Comparison of ENCODE assay signal across 9 mouse cellular contexts in genomic region chr5:50034231-50034630, GRCm38 (mm10). TPM values are rescaled to one million over a fixed set of nuclear protein-coding genes. Genes with fewer than 3 reads are reported as not detected.
DNase-seq lines count a peak whose midpoint lies in the region; ATAC-seq and TF ChIP-seq lines count a peak whose summit lies in the region.
"Had no signal": no experiment of that assay in that cellular context is flagged by ENCODE, and none has a peak within 500 bp of the region (broad histone marks: within the 10 kb centered on the region; RNA-seq: fewer than 3 reads in every experiment).

No protein-coding gene starts in this region.

- intact Hi-C loops in heart, adult 2 months (cut with DNase I): no loop called here
- intact Hi-C loops in left cerebral cortex, postnatal 36 days (cut with DNase I): no loop called here

- peak; percentile 23 for TF ChIP-seq CTCF in heart, adult 2 months (IDR thresholded peaks at IDR 0.05)

- no peaks in the 10 kb centered on the region for H3K9me3 ChIP-seq in kidney, embryonic 14.5 days (ENCODE audit: control insufficient read depth, low read length)
- H3K9me3 ChIP-seq: lung, embryonic 15.5 days had no signal

- no peaks in the 10 kb centered on the region; the same call in 1 of the 2 replicates for H3K79me2 ChIP-seq in heart, adult 2 months (replicated peaks; ENCODE audit: control insufficient read depth, insufficient read depth, low read length)

- no peaks in the 10 kb centered on the region for H3K27me3 ChIP-seq in heart, adult 2 months (ENCODE audit: control insufficient read depth, insufficient read depth, low read length)
- H3K27me3 ChIP-seq in kidney, embryonic 14.5 days (ENCODE audit: control insufficient read depth, insufficient read depth, low read length): no peaks in the 10 kb centered on the region
- H3K27me3 ChIP-seq: lung, embryonic 15.5 days had no signal

- no peak overlapping the region; the same call in 1 of the 2 replicates for H3K4me2 ChIP-seq in kidney, embryonic 14.5 days (replicated peaks; ENCODE audit: low read depth, low read length)
- H3K4me2 ChIP-seq: lung, embryonic 15.5 days had no signal

- H3K27ac ChIP-seq in heart, adult 2 months: no peak overlapping the region; the same call in 1 of the 2 replicates
- peak overlapping the region; percentile 82 for H3K27ac ChIP-seq in kidney, embryonic 14.5 days (ENCODE audit: low read depth, low read length)
- H3K27ac ChIP-seq: lung, embryonic 15.5 days had no signal

- no peak overlapping the region for H3K9ac ChIP-seq in heart, adult 2 months (ENCODE audit: low read depth, low read length)
- no peak overlapping the region for H3K9ac ChIP-seq in kidney, embryonic 14.5 days (ENCODE audit: low read depth, low read length)
- H3K9ac ChIP-seq: lung, embryonic 15.5 days had no signal

- DNase-seq in retina, postnatal 1 day: peak; percentile 38
- DNase-seq in retina, embryonic 14.5 days (ENCODE audit: low spot score): no peak
- peak in 1 of 2 experiments; percentile 35 for DNase-seq in heart, adult 2 months
- no peak for DNase-seq in left cerebral cortex, postnatal 36 days (ENCODE audit: low spot score in 2 of 2)
- no peak for DNase-seq in cerebellum, adult 11 months
- DNase-seq: gastrocnemius, postnatal 10 days had no signal

- no peak for TF ChIP-seq POLR2A in heart, adult 2 months (IDR thresholded peaks at IDR 0.05; ENCODE audit: insufficient read depth, low read depth, low read length)

- H3K4me3 ChIP-seq in heart, adult 2 months: no peak overlapping the region
- no peak overlapping the region for H3K4me3 ChIP-seq in kidney, embryonic 14.5 days (ENCODE audit: low read length)
- H3K4me3 ChIP-seq: lung, embryonic 15.5 days had no signal

- no peak for TF ChIP-seq EP300 in heart, adult 2 months (IDR thresholded peaks at IDR 0.05; ENCODE audit: insufficient read depth, low read depth, low read length)

- H3K36me3 ChIP-seq in heart, adult 2 months (ENCODE audit: control insufficient read depth, insufficient read depth, low read length): no peaks in the 10 kb centered on the region
- no peaks in the 10 kb centered on the region for H3K36me3 ChIP-seq in kidney, embryonic 14.5 days (ENCODE audit: control insufficient read depth, insufficient read depth, low read length)
- H3K36me3 ChIP-seq: lung, embryonic 15.5 days had no signal

- ATAC-seq in kidney, embryonic 14.5 days (ENCODE audit: low FRiP score, low TSS enrichment): peak; percentile 29; the same call in 1 of the 2 replicates
- ATAC-seq in cerebellum, adult (ENCODE audit: insufficient number of reproducible peaks, low FRiP score, low TSS enrichment): no peak

- no peaks in the 10 kb centered on the region; the same call in 1 of the 2 replicates for H3K4me1 ChIP-seq in heart, adult 2 months (ENCODE audit: control insufficient read depth, insufficient read depth, low read length)
- H3K4me1 ChIP-seq in kidney, embryonic 14.5 days (ENCODE audit: control insufficient read depth, insufficient read depth, low read length): peaks cover 45% of the 10 kb centered on the region

- 24% methylated on average over 6 of the region's 6 CpGs for WGBS in heart, adult 2 months
- 42% methylated on average over 6 of the region's 6 CpGs for WGBS in kidney, embryonic 14.5 days

RNA-seq across cellular contexts. Expression of gene Adgra3, which starts 24.6 kb away (rescaled TPM):
- 10 to 100 TPM; 16.1 to 21.0 TPM for total RNA-seq in heart, adult 2 months (2021)
- 16.2 and 17.2 TPM in 2 replicates for polyA plus RNA-seq in heart, adult 2 months (2012; rRNA removed)
- 30.6 and 64.5 TPM in 2 replicates for polyA plus RNA-seq in kidney, embryonic 14.5 days (2014; fragmentation: Nextera tagmentation; extraction: Ambion mirVana)
- total RNA-seq in left cerebral cortex, postnatal 36 days (2021): 10 to 100 TPM; 18.7 to 20.5 TPM
